Mouse (Mus musculus) kidney, embryonic 15.5 days (tissue): ENCODE data around the gene Eif5. TPM values are rescaled to one million over a fixed set of nuclear protein-coding genes. Genes with fewer than 3 reads are reported as not detected.
"Not testable (repeated sequence)": the region's sequence is repeated elsewhere in the genome, so short reads cannot be mapped to it uniquely, and the experiment has no call there.

ENCODE experiments used
- ATAC-seq: fragments of 200-750 bp; cut with Nextera tagmentation; replicated peaks from 2 replicates; pipeline ENCODE4 v1.8.0; 2017; ENCODE audit warnings: moderate TSS enrichment; ENCODE audit not compliant: low FRiP score
- H3K27ac ChIP-seq: fragments of 300-500 bp; sonication (generic); 2 replicates; pipeline ENCODE4 v1.5.1; 2015; ENCODE audit warnings: mild to moderate bottlenecking, inconsistent platforms
- H3K27me3 ChIP-seq: fragments of 300-500 bp; sonication (generic); 2 replicates; pipeline ENCODE4 v1.6.1; 2015; ENCODE audit warnings: inconsistent platforms
- H3K36me3 ChIP-seq: fragments of 300-500 bp; sonication (generic); 2 replicates; pipeline ENCODE4 v1.6.1; 2015; ENCODE audit warnings: inconsistent platforms
- H3K4me1 ChIP-seq: fragments of 300-500 bp; sonication (generic); 2 replicates; pipeline ENCODE4 v1.6.1; 2015; ENCODE audit warnings: inconsistent platforms
- H3K4me2 ChIP-seq: fragments of 300-500 bp; sonication (generic); 2 replicates; pipeline ENCODE4 v1.6.1; 2015; ENCODE audit warnings: moderate library complexity, mild to moderate bottlenecking, inconsistent platforms
- H3K4me3 ChIP-seq: fragments of 300-500 bp; sonication (generic); replicated peaks from 2 replicates; pipeline ENCODE4 v1.5.1; 2015; ENCODE audit warnings: mild to moderate bottlenecking, inconsistent platforms
- H3K9ac ChIP-seq: fragments of 300-500 bp; sonication (generic); 2 replicates; pipeline ENCODE4 v1.6.1; 2015; ENCODE audit warnings: mild to moderate bottlenecking, inconsistent platforms
- H3K9me3 ChIP-seq: fragments of 300-500 bp; sonication (generic); replicated peaks from 2 replicates; pipeline ENCODE4 v1.6.1; 2016; ENCODE audit warnings: inconsistent platforms
- WGBS: fragments of 180-500 bp; shearing (Covaris S2); methylation state at CpG from one replicate; pipeline ENCODE4 v1.1.7; 2015; ENCODE audit warnings: mixed read lengths; 5-methylcytosine and 5-hydroxymethylcytosine counted together
- polyA plus RNA-seq: library from polyadenylated mRNA; unstranded; fragments of >200 nt; fragmentation: Nextera tagmentation; extraction: Ambion mirVana; gene quantifications from 2 replicates; pipeline ENCODE4 v1.2.1, GENCODE M21; 2015

The Eif5 gene
- polyA plus RNA-seq, 1 experiment from 2014 or later, result 577 TPM

DNA sequence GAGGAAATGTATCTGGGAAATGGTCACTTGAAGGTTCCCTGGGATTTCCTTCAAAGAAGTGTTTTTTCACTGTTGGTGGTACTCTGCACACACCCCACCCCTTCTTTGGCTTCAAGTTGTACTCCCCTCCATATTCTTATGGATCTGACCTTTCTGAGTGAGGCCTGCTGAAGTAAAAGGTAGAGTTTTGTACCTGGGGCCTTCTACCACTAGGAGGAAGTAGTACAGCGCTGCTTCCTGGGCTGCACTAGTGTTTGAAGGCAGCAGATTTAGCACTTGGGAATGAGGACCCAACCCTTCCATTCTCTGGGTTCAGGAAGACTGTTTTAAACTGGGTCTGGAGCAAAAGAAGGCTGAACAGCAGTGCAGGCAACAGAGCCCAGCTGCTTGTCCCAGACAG lies 12.9 kb downstream of the Eif5 start:
- Histone ChIP-seq H3K4me1 (no peaks in the 10 kb centered on the region), H3K4me3 (no peak overlapping the region), H3K9ac (no peak overlapping the region), H3K4me2 (no peak overlapping the region), H3K27ac (no peak overlapping the region), H3K36me3 (peaks cover 30% of the 10 kb centered on the region), H3K9me3 (no peaks in the 10 kb centered on the region), H3K27me3 (no peaks in the 10 kb centered on the region)
- WGBS, result 62% methylated on average over 1 of the region's 1 CpGs
- ATAC-seq, result no peak

GRCm38 (mm10) chr12:111552342-111552741 lies 14.5 kb downstream of the Eif5 start:
- no peaks in the 10 kb centered on the region for H3K27me3 ChIP-seq
- no peak overlapping the region for H3K4me3 ChIP-seq
- 63% methylated on average over 8 of the region's 8 CpGs for WGBS
- no peak for ATAC-seq
- no peak overlapping the region for H3K4me2 ChIP-seq
- H3K4me1 ChIP-seq, result no peaks in the 10 kb centered on the region
- peaks cover 16% of the 10 kb centered on the region for H3K36me3 ChIP-seq
- no peak overlapping the region for H3K9ac ChIP-seq
- no peaks in the 10 kb centered on the region for H3K9me3 ChIP-seq
- H3K27ac ChIP-seq, result no peak overlapping the region

DNA sequence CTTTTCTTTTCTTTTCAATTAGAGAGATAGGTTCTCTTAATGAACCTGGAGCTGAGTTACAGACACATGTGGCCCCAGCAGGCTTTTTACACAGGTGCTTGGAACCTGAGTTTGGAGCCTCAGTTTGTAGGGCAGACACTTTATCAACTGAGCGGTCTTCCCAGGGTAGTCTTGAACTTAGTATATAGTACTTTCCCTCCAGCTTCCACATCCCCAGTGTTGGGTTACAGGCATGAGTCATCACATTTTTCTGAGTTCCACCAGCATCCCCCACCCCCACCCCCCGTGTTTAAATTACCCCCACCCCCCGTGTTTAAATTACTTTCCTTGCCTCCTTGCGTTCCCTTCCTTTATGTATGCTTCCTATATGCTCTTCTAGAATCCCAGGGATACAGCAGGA lies 17.5 kb downstream of the Eif5 start:
- Histone ChIP-seq H3K36me3 (no peaks in the 10 kb centered on the region), H3K4me2 (no peak overlapping the region), H3K27ac (no peak overlapping the region), H3K9me3 (no peaks in the 10 kb centered on the region), H3K4me3 (no peak overlapping the region), H3K4me1 (no peaks in the 10 kb centered on the region), H3K27me3 (no peaks in the 10 kb centered on the region), H3K9ac (no peak overlapping the region)
- 68% methylated on average over 4 of the region's 4 CpGs for WGBS
- ATAC-seq, result no peak

DNA sequence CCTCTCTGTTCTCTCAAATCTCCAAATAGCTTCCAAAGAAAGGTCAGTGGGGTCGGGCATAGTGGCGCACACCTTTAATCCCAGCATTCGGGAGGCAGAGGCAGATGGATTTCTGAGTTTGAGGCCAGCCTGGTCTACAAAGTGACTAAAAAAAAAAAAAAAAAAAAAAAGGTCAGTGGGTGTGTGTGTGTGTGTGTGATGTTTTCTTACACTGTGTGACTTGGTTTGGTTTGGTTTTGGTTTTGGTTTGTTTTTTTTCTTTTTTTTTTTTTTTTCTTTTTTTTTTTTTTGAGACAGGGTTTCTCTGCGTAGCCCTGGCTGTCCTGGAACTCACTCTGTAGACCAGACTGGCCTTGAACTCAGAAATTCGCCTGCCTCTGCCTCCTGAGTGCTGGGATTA lies 18.1 kb downstream of the Eif5 start:
- H3K9me3 ChIP-seq, ATAC-seq, H3K27ac ChIP-seq, H3K4me2 ChIP-seq, H3K27me3 ChIP-seq, H3K4me3 ChIP-seq, H3K9ac ChIP-seq, H3K36me3 ChIP-seq, H3K4me1 ChIP-seq: not testable (repeated sequence)
- WGBS, result 83% methylated on average over 5 of the region's 5 CpGs

GRCm38 (mm10) chr12:111557538-111557937 lies 19.7 kb downstream of the Eif5 start:
- WGBS, result 63% methylated on average over 6 of the region's 6 CpGs
- Histone ChIP-seq H3K4me2 (no peak overlapping the region), H3K27me3 (no peaks in the 10 kb centered on the region), H3K36me3 (no peaks in the 10 kb centered on the region), H3K9me3 (no peaks in the 10 kb centered on the region), H3K4me3 (no peak overlapping the region), H3K27ac (no peak overlapping the region), H3K9ac (no peak overlapping the region), H3K4me1 (no peaks in the 10 kb centered on the region)
- ATAC-seq, result no peak

GRCm38 (mm10) chr12:111558655-111559054 lies 20.8 kb downstream of the Eif5 start:
- Histone ChIP-seq H3K4me1 (no peaks in the 10 kb centered on the region), H3K9ac (no peak overlapping the region), H3K27ac (no peak overlapping the region), H3K36me3 (no peaks in the 10 kb centered on the region), H3K4me2 (no peak overlapping the region), H3K4me3 (no peak overlapping the region), H3K9me3 (no peaks in the 10 kb centered on the region), H3K27me3 (no peaks in the 10 kb centered on the region)
- peak; percentile 64; the same call in 1 of the 2 replicates for ATAC-seq
- 54% methylated on average over 2 of the region's 2 CpGs for WGBS

DNA sequence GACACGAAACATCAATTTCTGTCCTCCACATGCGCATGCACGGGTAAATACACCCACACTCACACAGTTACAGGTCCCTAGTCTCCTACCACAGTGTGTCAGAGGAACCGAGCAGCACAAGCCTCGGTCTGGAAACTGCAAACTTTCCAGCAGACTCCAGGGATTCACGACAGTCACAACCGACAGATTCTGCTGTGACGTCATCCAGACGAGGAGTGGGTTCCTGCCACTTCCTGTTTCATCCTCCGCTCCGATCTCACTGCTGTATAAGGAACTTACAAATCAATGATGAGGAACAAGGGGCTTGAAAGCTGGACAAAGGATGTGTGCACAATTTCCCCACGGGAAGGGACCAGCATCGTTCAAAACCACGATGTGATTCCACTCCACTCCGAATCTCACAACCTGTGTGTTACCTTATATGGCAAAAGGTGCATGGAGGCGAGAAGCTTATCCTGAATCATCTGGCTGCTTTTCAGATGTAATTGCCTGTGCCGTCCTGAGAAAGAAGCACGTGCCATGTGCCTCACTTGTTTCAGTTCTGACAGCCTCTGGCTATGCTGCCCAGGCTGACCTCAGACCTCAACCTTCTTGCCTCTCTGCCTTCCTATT lies 21.9 kb downstream of the Eif5 start:
- H3K27me3 ChIP-seq, result no peaks in the 10 kb centered on the region
- H3K9me3 ChIP-seq, result no peaks in the 10 kb centered on the region
- 43% methylated on average over 18 of the region's 18 CpGs for WGBS
- H3K36me3 ChIP-seq, result no peaks in the 10 kb centered on the region
- no peaks in the 10 kb centered on the region for H3K4me1 ChIP-seq
- no peak overlapping the region for H3K27ac ChIP-seq
- peak overlapping the region; percentile 43 for H3K4me2 ChIP-seq
- ATAC-seq, result no peak
- peak overlapping the region; percentile 17 for H3K4me3 ChIP-seq
- H3K9ac ChIP-seq, result no peak overlapping the region

DNA sequence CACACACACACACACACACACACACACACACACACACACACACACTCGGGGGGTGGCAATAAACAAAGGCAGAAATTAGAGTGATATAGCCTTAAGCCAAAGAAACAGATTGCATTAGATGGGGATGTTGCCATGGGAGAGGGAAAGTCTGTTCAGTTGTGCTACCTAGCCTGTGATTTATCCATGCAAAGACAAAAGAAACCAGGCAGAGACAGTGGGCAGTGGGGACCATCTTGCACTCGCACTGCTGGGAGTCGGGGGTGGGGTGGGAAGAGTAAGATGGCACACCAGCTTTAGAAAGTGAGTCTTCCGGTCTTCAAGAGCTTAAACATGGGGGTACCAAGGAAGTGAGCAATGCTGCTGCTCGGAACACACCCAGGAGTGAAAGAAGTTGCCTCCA lies 22.5 kb downstream of the Eif5 start:
- Histone ChIP-seq H3K27ac (no peak overlapping the region), H3K4me1 (no peaks in the 10 kb centered on the region), H3K9me3 (no peaks in the 10 kb centered on the region), H3K36me3 (no peaks in the 10 kb centered on the region), H3K9ac (no peak overlapping the region), H3K4me2 (no peak overlapping the region), H3K4me3 (no peak overlapping the region), H3K27me3 (no peaks in the 10 kb centered on the region)
- 73% methylated on average over 5 of the region's 5 CpGs for WGBS
- no peak for ATAC-seq

- no peaks in the 10 kb centered on the region for H3K4me1 ChIP-seq
- no peak overlapping the region for H3K4me2 ChIP-seq
- H3K4me3 ChIP-seq, result no peak overlapping the region
- no peaks in the 10 kb centered on the region for H3K27me3 ChIP-seq
- H3K27ac ChIP-seq, result peak overlapping the region; percentile 37
- no peaks in the 10 kb centered on the region for H3K9me3 ChIP-seq
- H3K36me3 ChIP-seq, result no peaks in the 10 kb centered on the region
- ATAC-seq, result no peak
- H3K9ac ChIP-seq, result no peak overlapping the region
- 42% methylated on average over 4 of the region's 4 CpGs for WGBS
These were observed 24.5 kb downstream of the Eif5 start for GRCm38 (mm10) chr12:111562276-111562814.

DNA sequence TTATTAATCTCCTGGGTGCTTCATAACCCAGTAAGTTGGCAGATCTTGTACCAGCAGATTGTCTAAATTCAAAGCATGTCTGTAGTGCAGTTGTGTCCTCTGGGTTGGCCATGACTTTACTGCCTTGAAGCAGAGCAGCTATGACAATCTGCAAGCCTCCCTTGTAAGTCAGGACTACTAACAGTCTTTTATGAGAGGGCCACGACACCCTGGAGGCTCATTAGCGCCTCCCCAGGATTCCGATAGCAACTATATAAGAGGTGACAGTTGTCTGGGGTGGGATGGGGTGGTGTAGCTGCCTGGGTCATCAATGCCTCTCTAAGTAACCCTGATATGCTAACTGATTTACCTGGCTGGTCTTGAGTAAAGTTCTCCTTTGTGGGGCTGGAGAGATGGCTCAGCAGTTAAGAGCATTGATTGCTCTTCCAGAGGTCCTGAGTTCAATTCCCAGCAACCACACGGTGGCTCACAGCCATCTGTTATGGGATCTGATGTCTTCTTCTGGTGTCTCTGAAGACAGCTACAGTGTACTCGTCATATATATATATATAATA lies 25.3 kb downstream of the Eif5 start:
- Histone ChIP-seq H3K27ac (peak overlapping the region; percentile 37; the same call in 1 of the 2 replicates), H3K4me3 (no peak overlapping the region), H3K9ac (no peak overlapping the region), H3K4me1 (no peaks in the 10 kb centered on the region), H3K36me3 (no peaks in the 10 kb centered on the region), H3K4me2 (no peak overlapping the region), H3K9me3 (no peaks in the 10 kb centered on the region), H3K27me3 (no peaks in the 10 kb centered on the region)
- ATAC-seq, result no peak; the same call in 1 of the 2 replicates
- 39% methylated on average over 5 of the region's 5 CpGs for WGBS

- no peak overlapping the region for H3K4me3 ChIP-seq
- no peak for ATAC-seq
- WGBS, result 69% methylated on average over 5 of the region's 5 CpGs
These were observed 27.5 kb downstream of the Eif5 start for GRCm38 (mm10) chr12:111565363-111565762.

GRCm38 (mm10) chr12:111568836-111569235 lies 31.0 kb downstream of the Eif5 start:
- peak overlapping the region; percentile 71; the same call in 1 of the 2 replicates for H3K27ac ChIP-seq
- 48% methylated on average over 11 of the region's 11 CpGs for WGBS
- peak; percentile 74 for ATAC-seq

More at GRCm38 (mm10) chr12:111565363-111565762, 27.5 kb downstream of the Eif5 start:
- Histone ChIP-seq H3K36me3 (no peaks in the 10 kb centered on the region), H3K9ac (no peak overlapping the region), H3K9me3 (no peaks in the 10 kb centered on the region), H3K27ac (no peak overlapping the region), H3K4me1 (no peaks in the 10 kb centered on the region), H3K27me3 (no peaks in the 10 kb centered on the region), H3K4me2 (no peak overlapping the region)

More at GRCm38 (mm10) chr12:111568836-111569235, 31.0 kb downstream of the Eif5 start:
- H3K36me3 ChIP-seq, result no peaks in the 10 kb centered on the region
- H3K4me3 ChIP-seq, result no peak overlapping the region
- H3K9ac ChIP-seq, result no peak overlapping the region
- no peaks in the 10 kb centered on the region for H3K27me3 ChIP-seq
- no peak overlapping the region for H3K4me2 ChIP-seq
- H3K4me1 ChIP-seq, result peaks cover 25% of the 10 kb centered on the region
- no peaks in the 10 kb centered on the region for H3K9me3 ChIP-seq
